Mouse (Mus musculus) MEL-GATA-1-ER (cell line): ENCODE results near the gene Neurl4.

Source experiments
- DNase-seq: peaks from one replicate; pipeline ENCODE4 v3.0.0-alpha.2; 2012; ENCODE audit warnings: low read depth; ENCODE audit errors: extremely low read depth

Gene Neurl4

GRCm38 (mm10) chr11:69881787-69882670 lies 18.8 kb upstream of the Neurl4 start:
- no peak for DNase-seq

- no peak for DNase-seq
These were observed 17.8 kb upstream of the Neurl4 start for GRCm38 (mm10) chr11:69883066-69883465.

GRCm38 (mm10) chr11:69883527-69884151 lies 17.2 kb upstream of the Neurl4 start:
- DNase-seq: no peak

- no peak for DNase-seq
These were observed 16.6 kb upstream of the Neurl4 start for GRCm38 (mm10) chr11:69884240-69884639.

GRCm38 (mm10) chr11:69884663-69885062 lies 16.2 kb upstream of the Neurl4 start:
- DNase-seq: no peak

GRCm38 (mm10) chr11:69886907-69887635 lies 13.8 kb upstream of the Neurl4 start:
- DNase-seq: no peak

- no peak for DNase-seq
These were observed 9.4 kb upstream of the Neurl4 start for GRCm38 (mm10) chr11:69891482-69891881.

GRCm38 (mm10) chr11:69894671-69895070 lies 6.2 kb upstream of the Neurl4 start:
- no peak for DNase-seq

GRCm38 (mm10) chr11:69895291-69895690 lies 5.6 kb upstream of the Neurl4 start, which contains the start of gene Acap1:
Gene Acap1, minus strand, starts transcription at chr11:69895539.
- DNase-seq: no peak

GRCm38 (mm10) chr11:69899870-69900269 lies 1.0 kb upstream of the Neurl4 start:
- DNase-seq: no peak

GRCm38 (mm10) chr11:69901406-69901846 lies 554 bp downstream of the Neurl4 start:
- peak; percentile 98 for DNase-seq

GRCm38 (mm10) chr11:69901993-69902392 lies 1.1 kb downstream of the Neurl4 start:
- no peak for DNase-seq

- no peak for DNase-seq
These were observed 2.1 kb downstream of the Neurl4 start for GRCm38 (mm10) chr11:69902972-69903371.

- no peak for DNase-seq
These were observed 3.4 kb downstream of the Neurl4 start for GRCm38 (mm10) chr11:69904311-69904710.

GRCm38 (mm10) chr11:69908645-69909044 lies 7.8 kb downstream of the Neurl4 start:
- DNase-seq: no peak

- no peak for DNase-seq
These were observed 8.3 kb downstream of the Neurl4 start for GRCm38 (mm10) chr11:69909174-69909573.

GRCm38 (mm10) chr11:69910177-69910576 lies 9.3 kb downstream of the Neurl4 start:
- no peak for DNase-seq

GRCm38 (mm10) chr11:69910781-69911560 lies 10.1 kb downstream of the Neurl4 start:
- no peak for DNase-seq

GRCm38 (mm10) chr11:69911701-69912100 lies 10.8 kb downstream of the Neurl4 start:
- no peak for DNase-seq

- no peak for DNase-seq
These were observed 12.1 kb downstream of the Neurl4 start for GRCm38 (mm10) chr11:69912716-69913530.
